Mouse (Mus musculus) G1E (cell line): ENCODE results near the gene Rnf5. TPM values are rescaled to one million over a fixed set of nuclear protein-coding genes. Genes with fewer than 3 reads are reported as not detected.
A peak's percentile ranks its signal among the peaks of the same experiment; 100 is the strongest.

ENCODE experiments used
- ATAC-seq: 2 replicates; pipeline ENCODE4 v1.8.0; 2016; ENCODE audit warnings: mild to moderate bottlenecking; ENCODE audit not compliant: insufficient number of reproducible peaks, poor library complexity, low FRiP score, severe bottlenecking; ENCODE audit errors: extremely low read depth
- DNase-seq: peaks from one replicate; pipeline ENCODE4 v3.0.0; 2012; ENCODE audit warnings: low spot score
- H3K27me3 ChIP-seq: 2 replicates; pipeline ENCODE4 v1.6.1; 2012; ENCODE audit warnings: mild to moderate bottlenecking, low read length, inconsistent platforms; ENCODE audit not compliant: insufficient read depth
- H3K36me3 ChIP-seq: replicated peaks from 2 replicates; pipeline ENCODE3; 2012; ENCODE audit warnings: mild to moderate bottlenecking, inconsistent platforms
- H3K4me1 ChIP-seq: 2 replicates; pipeline ENCODE4 v1.6.1; 2012; ENCODE audit warnings: low read depth, low read length, inconsistent platforms, mixed read lengths; ENCODE audit not compliant: insufficient read depth
- H3K4me3 ChIP-seq: 2 replicates; pipeline ENCODE4 v1.5.1; 2012; ENCODE audit warnings: low read depth, mild to moderate bottlenecking, inconsistent platforms, low read length, moderate library complexity, mixed read lengths
- H3K9me3 ChIP-seq: replicated peaks from 2 replicates; pipeline ENCODE4 v1.6.1; 2012; ENCODE audit warnings: inconsistent platforms
- CTCF ChIP-seq: IDR thresholded peaks from 2 replicates; pipeline ENCODE4 v1.5.1; 2012; ENCODE audit warnings: low read depth, low read length, inconsistent platforms, mixed read lengths
- GATA1 ChIP-seq: IDR thresholded peaks from 2 replicates; pipeline ENCODE4 v1.6.1; 2012; ENCODE audit warnings: borderline replicate concordance, low read length, inconsistent platforms, mixed read lengths
- GATA2 ChIP-seq: IDR thresholded peaks from 2 replicates; pipeline ENCODE4 v1.6.1; 2012; ENCODE audit warnings: low read depth, low read length, inconsistent platforms, borderline replicate concordance
- POLR2AphosphoS5 ChIP-seq: IDR thresholded peaks from 2 replicates; pipeline ENCODE4 v1.6.1; 2012; ENCODE audit warnings: low read depth, low read length, inconsistent platforms; ENCODE audit not compliant: insufficient replicate concordance
- TAL1 ChIP-seq: conservative IDR thresholded peaks from 2 replicates; pipeline ENCODE4 v1.6.1; 2012; ENCODE audit warnings: low read depth, low read length, inconsistent platforms, mixed read lengths
- polyA plus RNA-seq: library from polyadenylated mRNA; stranded (reverse); fragments of >175 nt; gene quantifications from 2 replicates; pipeline ENCODE4 v1.2.3, GENCODE M21; 2012
- total RNA-seq, 2 experiments: library from RNA; stranded (forward) in 1 of 2; stranded (reverse) in 1 of 2; fragments of 200-1000 nt in 1 of 2; fragments of >200 nt in 1 of 2; fragmentation: Nextera tagmentation in 1 of 2; gene quantifications; 2 replicates each; pipeline ENCODE4 v1.2.3; 2014 to 2017

The Rnf5 gene
- total RNA-seq (2014; fragmentation: Nextera tagmentation) = 92.0 and 103 TPM in 2 replicates
- 17.4 and 17.7 TPM in 2 replicates for total RNA-seq (2017)
- 63.3 and 70.8 TPM in 2 replicates for polyA plus RNA-seq

- Histone ChIP-seq H3K9me3 (no peaks in the 10 kb centered on the region), H3K36me3 (peaks cover 54% of the 10 kb centered on the region), H3K27me3 (no peaks in the 10 kb centered on the region), H3K4me3 (peak within 1 kb of the TSS; percentile 94), H3K4me1 (peaks cover 75% of the 10 kb centered on the region)
- TF ChIP-seq GATA2 = no peak
- no peak for TF ChIP-seq GATA1
- no peak for TF ChIP-seq CTCF
- DNase-seq (peak; percentile 99), ATAC-seq (peak; percentile 80)
These were observed at the start of gene Rnf5 for GRCm38 (mm10) chr17:34603375-34604060. Rnf5 (minus strand) TSS chr17:34603690.

GRCm38 (mm10) chr17:34652985-34653384 lies 49.5 kb upstream of the Rnf5 start:
- TF ChIP-seq GATA1 (no peak), GATA2 (no peak), TAL1 (no peak), CTCF (no peak), POLR2AphosphoS5 (no peak)

GRCm38 (mm10) chr17:34652546-34652945 lies 49.1 kb upstream of the Rnf5 start:
- H3K27me3 ChIP-seq = peaks cover 8% of the 10 kb centered on the region; the same call in 1 of the 2 replicates
- peaks cover 81% of the 10 kb centered on the region for H3K36me3 ChIP-seq
- TF ChIP-seq TAL1 (no peak), GATA1 (no peak), CTCF (no peak), POLR2AphosphoS5 (no peak), GATA2 (no peak)
- peaks cover 38% of the 10 kb centered on the region for H3K4me1 ChIP-seq
- ATAC-seq = no peak
- no peak for DNase-seq
- H3K4me3 ChIP-seq = no peak overlapping the region
- no peaks in the 10 kb centered on the region for H3K9me3 ChIP-seq

More at GRCm38 (mm10) chr17:34652985-34653384, 49.5 kb upstream of the Rnf5 start:
- Histone ChIP-seq H3K36me3 (peaks cover 81% of the 10 kb centered on the region), H3K27me3 (peaks cover 8% of the 10 kb centered on the region; the same call in 1 of the 2 replicates), H3K4me1 (peaks cover 34% of the 10 kb centered on the region), H3K4me3 (no peak overlapping the region), H3K9me3 (no peaks in the 10 kb centered on the region)
- no peak for DNase-seq
- no peak for ATAC-seq

- peaks cover 43% of the 10 kb centered on the region for H3K4me1 ChIP-seq
- H3K27me3 ChIP-seq = peaks cover 5% of the 10 kb centered on the region; the same call in 1 of the 2 replicates
- DNase-seq = no peak
- TF ChIP-seq GATA1 = no peak
- TF ChIP-seq CTCF = no peak
- no peak for TF ChIP-seq GATA2
- no peak for TF ChIP-seq POLR2AphosphoS5
- TF ChIP-seq TAL1 = no peak
- peaks cover 81% of the 10 kb centered on the region for H3K36me3 ChIP-seq
- no peak for ATAC-seq
- no peak overlapping the region for H3K4me3 ChIP-seq
- no peaks in the 10 kb centered on the region for H3K9me3 ChIP-seq
These were observed 48.2 kb upstream of the Rnf5 start for GRCm38 (mm10) chr17:34651507-34652221.

- ATAC-seq (no peak), DNase-seq (no peak)
- H3K9me3 ChIP-seq = no peaks in the 10 kb centered on the region
- no peak overlapping the region for H3K4me3 ChIP-seq
- H3K27me3 ChIP-seq = no peaks in the 10 kb centered on the region
- TF ChIP-seq POLR2AphosphoS5 (no peak), TAL1 (no peak), CTCF (no peak), GATA2 (no peak), GATA1 (no peak)
- peaks cover 45% of the 10 kb centered on the region for H3K4me1 ChIP-seq
- peaks cover 84% of the 10 kb centered on the region for H3K36me3 ChIP-seq
These were observed 47.3 kb upstream of the Rnf5 start for GRCm38 (mm10) chr17:34650781-34651180.

GRCm38 (mm10) chr17:34649106-34649864 lies 45.8 kb upstream of the Rnf5 start:
- Histone ChIP-seq H3K9me3 (no peaks in the 10 kb centered on the region), H3K36me3 (peaks cover 74% of the 10 kb centered on the region), H3K27me3 (no peaks in the 10 kb centered on the region), H3K4me1 (peaks cover 44% of the 10 kb centered on the region), H3K4me3 (no peak overlapping the region)
- no peak for DNase-seq
- no peak for TF ChIP-seq CTCF
- TF ChIP-seq GATA1 = no peak
- ATAC-seq = no peak
